Mouse (Mus musculus) retina, postnatal 7 days (tissue): ENCODE results near the gene Cd200r1.
"Not testable (repeated sequence)": the region's sequence is repeated elsewhere in the genome, so short reads cannot be mapped to it uniquely, and the experiment has no call there.

Experiments
- DNase-seq: peaks from one replicate; pipeline ENCODE4 v3.0.0-alpha.2; 2012; ENCODE audit warnings: low read depth, low spot score

Cd200r1 gene

DNA sequence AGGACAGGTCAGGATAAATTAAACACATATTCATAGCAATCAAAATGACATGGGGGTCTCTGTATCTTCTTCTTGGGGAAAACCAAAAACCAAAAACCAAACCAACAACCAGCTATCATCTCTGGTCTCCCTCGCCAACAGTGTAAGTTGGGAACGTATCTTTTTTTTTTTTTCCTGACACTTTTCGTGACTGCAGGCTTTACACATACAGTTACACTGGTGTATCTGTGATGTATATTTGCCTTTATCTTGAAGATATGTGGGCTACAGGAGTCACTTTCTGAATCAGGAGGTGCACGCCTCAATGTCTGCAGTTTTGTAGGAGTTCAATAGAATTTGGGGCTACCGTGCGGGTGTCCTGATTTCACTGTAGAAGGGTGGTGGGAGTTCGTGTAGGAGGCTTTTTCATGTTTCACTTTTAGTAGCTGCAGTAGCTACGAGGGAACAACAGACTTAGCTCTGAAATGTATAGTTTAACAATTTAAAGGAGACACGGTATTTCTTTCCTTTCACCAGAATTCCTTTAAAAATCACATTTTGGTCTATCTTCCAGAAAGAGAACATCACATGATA lies 870 bp downstream of the Cd200r1 start:
- no peak for DNase-seq

DNA sequence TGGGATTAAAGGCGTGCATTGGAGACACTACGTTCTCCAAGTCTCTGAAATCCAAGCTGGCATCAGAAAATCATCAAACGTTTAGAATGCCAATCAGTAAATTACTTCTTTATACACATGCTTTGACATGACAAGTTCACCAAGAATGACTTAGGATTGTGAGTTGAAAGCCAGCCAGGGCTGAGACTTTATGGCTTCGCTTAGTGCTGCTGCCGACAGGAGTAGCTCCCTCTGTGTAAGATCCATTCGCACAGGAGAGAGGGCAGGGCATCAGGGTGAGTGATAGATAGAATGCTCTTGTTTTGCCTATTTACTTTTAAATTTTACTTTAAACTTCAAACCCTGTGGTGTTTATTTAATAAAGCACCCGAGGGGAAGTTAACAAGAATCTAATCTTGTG lies 2.0 kb downstream of the Cd200r1 start:
- DNase-seq, result no peak

DNA sequence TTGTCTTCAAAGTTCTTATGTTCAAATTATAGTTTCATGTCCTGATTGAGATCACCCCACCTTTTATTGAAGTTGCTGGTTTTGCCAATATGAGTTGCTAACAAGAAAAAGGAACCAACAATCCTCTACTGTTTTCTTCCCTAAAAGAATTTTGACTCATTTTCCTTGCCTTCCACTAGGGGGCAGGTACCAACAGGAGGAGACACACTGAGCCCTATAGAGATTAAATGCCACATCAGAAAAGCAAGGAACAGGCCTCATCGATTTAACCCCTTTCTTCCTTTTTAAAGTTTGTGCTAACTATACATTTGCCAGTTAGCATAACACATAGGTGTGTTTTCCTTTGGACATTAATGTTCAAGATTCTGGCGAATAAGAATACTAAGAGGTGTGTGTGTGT lies 2.4 kb downstream of the Cd200r1 start:
- no peak for DNase-seq

DNA sequence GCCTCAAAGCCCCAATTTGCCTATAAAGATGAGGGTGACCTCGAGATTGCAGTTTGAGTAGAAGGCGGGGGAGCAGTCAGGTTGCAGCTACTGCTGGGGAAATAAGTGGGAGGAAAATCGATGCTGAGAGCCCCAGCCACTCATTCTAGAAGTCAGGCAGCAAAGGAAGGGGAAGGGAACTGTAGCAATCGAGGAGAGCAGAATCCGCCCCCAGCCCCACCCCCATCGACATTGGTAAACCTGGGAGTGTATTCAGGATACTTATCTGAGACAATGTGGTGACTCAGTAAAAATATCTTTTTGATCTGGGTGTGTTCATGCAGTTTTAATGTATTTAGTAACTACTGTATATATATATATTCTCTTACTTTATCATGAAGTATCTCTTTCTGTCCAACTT lies 7.0 kb downstream of the Cd200r1 start:
- no peak for DNase-seq

DNA sequence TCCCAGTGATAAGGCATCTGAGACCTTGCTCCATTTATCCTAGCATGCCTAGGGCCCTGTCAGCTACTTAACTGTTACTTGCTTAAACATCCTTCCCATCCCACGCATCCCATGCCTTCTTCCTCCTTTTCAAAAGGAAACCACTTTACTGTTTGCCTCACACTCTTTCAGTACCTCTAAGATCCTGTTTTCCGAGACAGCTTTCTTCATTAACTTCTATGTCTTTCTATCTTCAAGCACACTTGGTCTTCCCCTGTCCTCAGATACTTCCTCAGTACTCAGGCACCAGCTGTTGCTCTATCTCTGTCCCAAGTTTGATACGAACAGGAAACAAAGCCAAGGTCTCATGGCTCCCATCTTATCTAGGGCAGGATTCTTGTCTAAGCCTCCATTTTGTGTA lies 8.1 kb downstream of the Cd200r1 start:
- DNase-seq, result no peak

DNA sequence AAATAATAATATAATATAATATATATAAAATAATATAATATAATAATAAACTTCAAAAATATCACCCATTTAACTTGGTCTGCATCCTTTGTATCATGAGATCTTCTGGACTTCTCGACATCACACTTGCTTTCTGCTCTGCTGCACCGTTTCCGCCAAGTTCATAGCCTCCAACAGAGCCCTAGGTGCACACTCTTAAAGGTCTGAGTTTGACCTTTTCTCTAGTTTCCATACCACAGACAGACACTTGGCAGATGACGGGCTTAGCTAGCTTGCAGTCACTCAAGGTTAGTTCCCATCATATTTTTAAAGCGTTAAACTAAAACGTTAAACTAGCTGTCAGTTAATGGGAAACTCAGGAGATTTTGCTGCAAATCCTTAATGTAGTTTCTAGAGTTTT lies 8.7 kb downstream of the Cd200r1 start:
- DNase-seq, result no peak

DNA sequence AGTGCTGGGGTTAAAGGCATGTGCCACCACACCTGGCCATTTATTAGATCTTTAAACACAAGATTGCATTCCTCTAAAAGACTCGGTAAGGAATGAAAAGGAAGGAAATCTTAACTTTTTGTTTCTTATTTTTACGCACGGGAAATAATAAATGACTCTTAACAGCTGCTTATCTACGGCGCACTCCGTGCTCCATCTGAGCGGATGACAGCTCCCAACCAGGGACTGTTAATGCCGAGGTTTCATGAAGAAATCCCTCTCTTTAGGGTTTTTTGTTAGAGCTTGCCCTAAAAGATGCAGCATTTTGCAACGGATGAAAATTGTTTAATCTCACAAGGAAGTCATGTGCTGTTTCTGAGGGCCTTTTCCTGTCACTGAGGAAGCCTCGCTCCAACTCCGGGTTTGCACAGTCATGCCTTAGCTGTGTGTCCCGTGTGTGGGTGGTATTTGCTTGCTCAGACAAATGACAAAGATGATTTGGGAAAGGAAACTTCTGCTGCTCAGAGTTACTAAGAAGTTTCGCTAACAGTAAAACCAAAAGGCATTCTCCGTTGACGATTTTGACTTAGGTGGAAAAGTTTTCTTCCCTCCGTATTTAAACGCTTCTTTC lies 13.1 kb downstream of the Cd200r1 start:
- no peak for DNase-seq

DNA sequence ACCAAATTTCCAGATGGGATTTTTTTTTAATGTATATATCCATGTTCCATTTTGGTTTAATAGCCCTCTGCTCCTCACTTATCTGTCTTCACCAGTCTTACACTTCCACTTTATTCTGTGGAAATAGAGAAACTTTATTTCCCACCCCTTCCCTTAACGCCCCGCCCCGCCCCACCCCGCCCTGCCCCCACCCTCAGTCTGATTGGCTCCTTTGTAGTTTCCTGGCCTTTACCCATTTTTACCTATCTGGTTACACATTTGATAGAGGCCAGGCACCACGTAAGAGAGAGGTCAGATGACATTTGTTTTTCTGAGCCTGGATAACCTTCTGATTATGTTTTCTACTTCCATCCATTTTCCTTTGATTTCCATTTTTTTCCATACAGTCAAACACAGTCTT lies 14.0 kb downstream of the Cd200r1 start:
- no peak for DNase-seq

DNA sequence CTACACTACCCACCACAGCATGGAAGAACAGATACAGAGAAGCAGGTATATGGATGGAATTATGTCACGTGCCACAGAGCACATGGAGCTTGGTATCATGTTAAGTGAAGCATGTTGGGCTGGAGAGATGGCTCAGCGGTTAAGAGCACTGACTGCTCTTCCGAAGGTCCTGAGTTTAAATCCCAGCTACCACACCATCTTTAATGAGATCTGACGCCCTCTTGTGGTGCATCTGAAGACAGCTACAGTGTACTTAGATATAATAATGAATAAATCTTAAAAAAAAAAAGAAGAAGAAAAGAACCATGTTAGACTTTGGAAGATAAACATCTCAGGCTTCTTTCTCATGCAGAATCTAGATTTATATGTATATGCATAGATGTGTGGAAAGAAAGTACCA lies 15.2 kb downstream of the Cd200r1 start:
- no peak for DNase-seq

DNA sequence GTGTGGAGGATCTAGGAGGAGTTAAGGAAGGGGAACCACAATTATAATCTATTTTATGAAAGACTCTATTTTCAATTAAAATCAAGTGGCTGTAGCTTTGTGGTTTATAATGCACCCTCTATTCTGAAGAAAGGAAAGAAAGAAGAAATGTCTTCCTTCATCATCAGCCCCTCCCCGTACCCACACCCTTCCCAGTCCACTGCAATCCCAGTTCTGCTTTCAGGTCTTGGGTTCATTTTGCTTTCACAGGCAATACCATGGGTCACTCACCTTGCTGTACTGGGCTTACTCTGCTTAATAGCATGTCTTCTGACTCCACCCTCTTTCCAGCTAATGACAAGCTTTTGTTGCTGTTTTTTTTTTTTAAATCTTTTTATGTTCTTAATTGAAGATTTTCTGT lies 21.4 kb downstream of the Cd200r1 start:
- no peak for DNase-seq

DNA sequence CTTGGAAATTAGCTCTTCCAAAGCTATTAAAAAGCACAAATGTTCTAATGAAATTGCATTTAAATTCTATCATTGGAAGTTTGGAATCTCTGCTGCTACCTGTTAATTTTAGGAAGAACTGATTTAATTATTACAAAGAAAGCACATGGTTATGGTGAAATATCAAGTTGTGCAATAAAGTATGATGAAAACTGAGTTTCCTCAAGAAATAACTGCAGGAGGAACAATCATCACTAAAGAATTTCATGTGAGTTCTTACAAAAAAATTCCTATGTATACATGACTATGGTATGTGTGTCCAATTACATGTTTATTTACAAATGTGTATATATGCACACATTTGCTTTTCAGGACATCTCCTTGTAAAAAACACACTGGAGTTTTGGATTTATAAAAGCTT lies 28.9 kb downstream of the Cd200r1 start:
- DNase-seq, result no peak

DNA sequence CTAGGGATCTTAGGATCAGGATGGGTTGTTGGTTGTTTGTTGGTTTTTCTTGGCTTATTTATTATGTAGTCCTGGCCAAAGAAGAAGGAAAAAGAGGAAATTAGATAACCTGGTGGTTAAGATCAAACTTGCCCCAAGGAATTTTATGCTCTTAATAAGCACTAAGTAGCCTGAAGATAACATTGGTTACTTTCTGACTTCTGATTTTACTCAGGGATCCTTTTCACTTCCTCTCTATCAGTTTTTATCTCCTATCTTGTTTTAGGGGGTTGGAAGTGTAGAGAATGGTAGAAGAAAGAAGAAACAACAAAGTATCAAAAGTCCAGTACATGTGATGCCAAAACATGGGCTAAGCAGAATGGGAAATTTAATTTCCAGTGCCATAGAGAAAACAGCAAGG lies 40.4 kb downstream of the Cd200r1 start:
- no peak for DNase-seq

DNA sequence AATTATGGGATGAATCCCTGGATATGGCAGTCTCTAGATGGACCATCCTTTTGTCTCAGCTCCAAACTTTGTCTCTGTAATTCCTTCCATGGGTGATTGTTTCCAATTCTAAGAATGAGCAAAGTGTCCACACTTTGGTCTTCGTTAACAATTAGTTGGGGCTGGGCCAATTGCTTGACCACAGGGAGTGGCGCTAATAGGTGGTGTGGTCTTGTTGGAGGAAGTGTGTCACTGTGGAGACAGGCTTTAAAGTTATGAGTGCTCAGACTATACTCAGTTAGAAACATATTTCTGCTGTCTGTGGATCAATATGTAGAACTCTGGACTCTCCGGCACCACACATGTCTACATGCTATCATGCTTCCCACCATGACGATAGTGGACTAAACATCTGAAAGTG lies 44.7 kb downstream of the Cd200r1 start:
- DNase-seq, result not testable (repeated sequence)

DNA sequence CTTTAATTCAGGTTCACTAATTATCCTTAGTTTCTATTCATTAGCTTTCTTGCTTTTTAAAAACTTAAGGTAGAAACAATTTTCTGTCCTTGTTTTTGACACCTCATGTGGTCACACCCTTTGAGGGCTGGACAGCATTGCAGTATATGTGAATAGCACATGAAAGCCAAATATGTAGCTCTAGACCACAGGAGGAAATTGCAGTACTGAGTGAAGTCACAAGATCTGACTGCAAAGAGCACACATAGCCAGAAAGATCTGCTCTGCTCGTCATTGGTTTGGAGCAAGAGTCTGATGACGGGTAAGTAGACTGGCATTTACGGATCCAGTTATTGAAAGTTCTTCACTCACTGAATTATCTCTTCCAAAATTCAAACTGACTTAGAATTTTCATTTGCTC lies 46.0 kb downstream of the Cd200r1 start, which contains the start of gene Cd200r4:
Gene Cd200r4, plus strand, starts transcription at position 190 of the 400 bp plus-strand sequence.
- DNase-seq, result no peak

DNA sequence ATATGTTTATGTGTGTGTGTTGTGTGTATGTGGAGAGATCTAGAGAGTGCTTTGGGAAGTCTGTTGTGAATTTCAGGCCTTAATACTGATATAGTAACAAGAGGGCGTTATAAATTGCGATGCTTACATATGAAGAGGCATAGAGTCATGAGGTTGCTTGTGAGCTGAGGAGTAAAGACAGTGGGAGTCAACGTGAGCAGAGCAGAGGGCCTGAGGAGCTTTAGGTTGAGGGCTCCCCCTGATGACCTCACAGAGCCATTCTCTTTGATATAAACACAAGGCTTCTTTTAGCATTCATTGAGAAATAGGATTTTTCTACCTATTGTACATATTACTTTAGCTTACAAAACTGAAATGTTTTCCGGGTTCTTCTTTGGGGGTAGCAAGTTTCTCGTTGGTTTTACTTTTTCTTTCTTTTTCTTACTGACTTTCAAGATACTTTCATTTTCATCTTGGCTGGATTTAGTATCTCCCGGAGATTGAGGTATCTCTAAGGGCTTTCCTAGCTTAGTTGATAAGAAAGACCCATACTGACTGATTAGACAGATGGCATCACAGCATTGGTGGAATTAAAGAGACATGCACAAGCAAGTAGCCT lies 47.0 kb downstream of the Cd200r1 start:
- no peak for DNase-seq

DNA sequence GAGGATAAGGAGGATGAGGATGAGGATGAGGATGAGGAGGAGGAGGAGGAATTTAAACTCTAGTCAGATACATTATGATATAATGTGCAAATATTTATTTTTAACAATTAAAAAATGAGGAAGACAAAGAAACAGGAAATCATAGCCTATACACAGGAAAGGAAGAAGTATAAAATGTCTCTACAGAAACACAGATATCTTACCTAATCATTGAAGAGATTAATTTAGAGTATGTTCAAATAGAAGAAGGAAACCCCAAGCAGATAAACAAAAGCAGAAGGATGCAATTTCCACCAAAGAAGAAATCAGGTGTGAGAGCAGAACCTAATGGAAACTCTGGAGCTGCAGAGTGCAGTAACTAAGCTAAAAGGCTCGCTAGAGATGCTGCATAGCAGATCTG lies 52.5 kb downstream of the Cd200r1 start:
- DNase-seq, result no peak

DNA sequence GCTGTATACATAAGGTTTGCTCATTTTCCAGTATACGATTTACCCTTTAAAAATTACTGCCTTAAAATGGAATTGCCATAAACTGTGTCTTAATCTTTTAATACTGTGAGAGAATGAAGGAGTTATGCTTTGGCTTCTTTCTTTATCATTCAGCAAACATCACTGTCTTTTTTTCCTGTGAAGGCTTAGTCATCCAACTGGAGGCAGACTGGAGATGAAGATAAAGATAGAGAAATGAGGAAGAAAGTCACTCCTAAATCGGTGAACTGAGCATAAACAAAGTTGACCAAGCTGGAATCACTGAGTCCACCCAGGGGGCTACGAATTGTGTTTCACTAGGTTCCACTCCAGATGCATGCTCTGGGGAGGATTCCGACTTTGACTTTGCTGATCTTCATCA lies 55.0 kb downstream of the Cd200r1 start:
- DNase-seq, result no peak

DNA sequence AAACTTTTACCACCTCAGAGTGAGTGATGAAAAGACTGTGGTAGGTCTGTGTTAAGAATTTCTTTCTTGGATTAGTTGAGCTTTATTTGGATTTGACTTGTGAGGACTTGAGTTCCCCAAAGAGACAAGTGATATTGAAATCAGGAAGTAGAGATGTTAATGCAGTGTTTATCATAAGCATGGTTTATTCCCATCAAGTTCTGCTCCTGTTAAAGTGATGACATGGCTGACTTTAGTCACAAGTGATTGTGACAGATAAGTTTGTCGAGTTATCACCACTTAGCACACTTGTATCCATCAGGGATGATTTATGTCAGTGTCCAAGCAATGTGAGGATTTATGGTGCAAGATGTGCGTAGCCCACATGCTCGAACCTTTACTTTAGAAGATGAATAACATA lies 66.8 kb downstream of the Cd200r1 start:
- DNase-seq, result no peak

DNA sequence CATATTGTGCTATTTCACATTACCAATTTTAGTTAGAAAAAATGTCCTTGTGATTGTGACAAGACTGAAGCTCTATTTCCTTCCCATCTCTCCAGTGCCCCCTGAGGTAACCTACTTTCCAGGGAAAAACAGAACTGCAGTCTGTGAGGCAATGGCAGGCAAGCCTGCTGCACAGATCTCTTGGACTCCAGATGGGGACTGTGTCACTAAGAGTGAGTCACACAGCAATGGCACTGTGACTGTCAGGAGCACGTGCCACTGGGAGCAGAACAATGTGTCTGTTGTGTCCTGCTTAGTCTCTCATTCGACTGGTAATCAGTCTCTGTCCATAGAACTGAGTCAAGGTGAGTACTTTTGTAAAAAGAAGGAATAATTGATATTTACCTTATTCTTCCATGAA lies 67.7 kb downstream of the Cd200r1 start:
- not testable (repeated sequence) for DNase-seq
